Mouse (Mus musculus) WW6 (cell line): ENCODE measurements around the gene Ahdc1.

ENCODE experiments used
- DNase-seq: peaks from one replicate; pipeline ENCODE4 v3.0.0-alpha.2; 2013; ENCODE audit warnings: low read depth, low spot score

Ahdc1 gene

GRCm38 (mm10) chr4:133074894-133075572 is 64.0 kb downstream of the Ahdc1 start:
- DNase-seq, result no peak

- no peak for DNase-seq
These were observed 67.9 kb downstream of the Ahdc1 start for GRCm38 (mm10) chr4:133078947-133079346.

DNA sequence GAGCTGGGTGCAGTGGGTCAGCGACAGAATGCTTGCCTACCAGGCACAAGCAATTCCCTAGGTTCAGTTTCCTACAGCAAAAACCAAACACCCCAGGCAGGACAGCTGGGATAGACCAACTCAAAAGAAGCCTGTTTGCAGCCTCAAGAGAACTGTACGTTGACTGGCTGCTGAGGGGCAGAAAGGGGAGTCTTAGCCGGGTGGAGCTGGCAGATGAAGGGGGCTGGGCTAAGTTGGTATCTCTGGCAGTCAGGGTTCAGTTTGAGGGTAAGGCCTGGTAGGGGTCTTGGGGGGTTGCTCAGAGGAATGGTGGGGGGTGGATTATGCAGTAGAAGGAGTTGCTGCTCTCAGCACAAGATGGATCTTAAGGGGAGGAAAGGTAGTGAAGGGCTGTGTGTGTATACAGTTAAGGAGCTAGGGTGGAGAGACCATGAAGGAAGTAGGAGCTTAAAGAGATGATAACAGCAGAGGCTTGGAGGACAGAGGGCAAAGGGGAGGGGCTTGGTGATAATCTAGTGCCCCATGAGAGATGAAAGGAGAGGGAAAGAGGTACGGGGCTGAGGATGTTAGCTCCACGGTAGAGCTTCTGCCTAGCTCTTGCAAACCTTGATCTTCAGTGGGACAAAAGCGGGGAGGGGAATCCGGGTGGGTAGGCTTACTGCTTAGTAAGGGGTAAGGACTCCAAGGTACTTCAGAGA is 68.5 kb downstream of the Ahdc1 start:
- DNase-seq, result no peak

DNA sequence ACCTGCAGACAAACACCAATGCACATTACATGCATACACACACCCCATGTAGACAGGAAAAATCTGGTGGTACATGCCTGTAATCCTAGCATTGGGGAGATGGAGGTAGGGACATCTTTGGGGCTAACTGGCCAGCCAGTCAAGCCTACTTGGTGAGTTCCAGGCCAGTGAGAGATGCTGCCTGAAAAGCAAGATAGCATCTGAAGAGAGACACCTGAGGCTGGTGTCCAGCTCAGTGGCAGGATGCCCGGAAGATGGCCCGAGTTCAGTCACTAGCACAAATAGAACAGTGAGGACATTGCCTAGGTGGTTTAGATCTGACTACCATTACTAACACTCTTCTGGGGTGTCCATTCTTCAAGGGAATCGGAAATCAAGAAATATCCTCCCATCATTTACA is 69.8 kb downstream of the Ahdc1 start:
- DNase-seq, result no peak

- no peak for DNase-seq
These were observed 71.2 kb downstream of the Ahdc1 start for GRCm38 (mm10) chr4:133082216-133082773.

- DNase-seq, result no peak
These were observed 73.2 kb downstream of the Ahdc1 start for GRCm38 (mm10) chr4:133083991-133084861.

GRCm38 (mm10) chr4:133085011-133085782 is 74.1 kb downstream of the Ahdc1 start:
- DNase-seq, result no peak

DNA sequence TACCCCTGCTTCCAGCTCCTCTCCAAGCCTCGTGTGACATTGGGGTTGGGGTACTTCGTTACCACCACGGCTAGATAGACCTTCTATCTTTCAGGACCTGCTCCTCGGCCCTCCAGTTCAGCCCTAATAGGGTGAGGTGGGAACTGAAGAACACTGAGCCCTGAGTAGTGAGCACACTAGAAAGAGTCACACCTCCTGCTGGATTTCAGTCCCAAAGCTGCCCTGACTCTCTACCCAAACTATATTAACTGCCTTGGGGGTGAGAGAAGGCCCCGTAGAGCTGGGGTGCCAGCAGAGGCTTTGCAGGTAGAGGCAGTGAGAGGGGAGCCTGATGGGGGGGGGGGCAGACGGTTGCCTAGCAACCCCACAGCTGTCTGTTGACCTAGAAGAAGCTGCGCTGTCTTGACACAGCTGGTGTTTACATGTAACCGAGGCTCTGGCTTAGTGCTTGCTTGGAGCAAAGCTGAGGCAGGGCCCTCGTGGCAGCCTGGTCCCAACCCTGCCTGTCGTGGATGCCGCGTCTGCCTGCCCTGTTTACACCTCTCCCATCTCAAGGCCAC is 74.8 kb downstream of the Ahdc1 start:
- DNase-seq, result no peak

- DNase-seq, result no peak
These were observed 76.2 kb downstream of the Ahdc1 start for GRCm38 (mm10) chr4:133087177-133087714.

DNA sequence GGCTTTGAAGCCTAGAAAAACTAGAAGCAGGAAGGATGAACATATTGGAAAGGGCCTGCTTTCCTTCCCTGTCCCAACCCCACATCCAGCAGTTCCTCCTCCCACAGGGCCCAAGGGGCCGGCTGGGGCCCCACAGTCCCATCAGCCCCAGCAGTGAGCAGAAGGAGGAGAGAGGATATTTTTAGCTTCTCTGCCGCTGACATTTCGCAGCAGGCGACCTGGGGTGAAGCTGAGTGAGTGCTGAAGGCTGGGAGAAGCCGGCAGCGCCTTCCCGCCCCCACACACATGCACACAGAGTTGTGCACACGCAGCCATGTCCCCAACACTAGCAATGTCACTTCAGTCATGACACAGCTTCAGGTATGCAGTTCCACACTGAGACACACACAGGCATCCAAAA is 76.8 kb downstream of the Ahdc1 start:
- no peak for DNase-seq

GRCm38 (mm10) chr4:133089319-133089718 is 78.3 kb downstream of the Ahdc1 start:
- DNase-seq, result no peak

DNA sequence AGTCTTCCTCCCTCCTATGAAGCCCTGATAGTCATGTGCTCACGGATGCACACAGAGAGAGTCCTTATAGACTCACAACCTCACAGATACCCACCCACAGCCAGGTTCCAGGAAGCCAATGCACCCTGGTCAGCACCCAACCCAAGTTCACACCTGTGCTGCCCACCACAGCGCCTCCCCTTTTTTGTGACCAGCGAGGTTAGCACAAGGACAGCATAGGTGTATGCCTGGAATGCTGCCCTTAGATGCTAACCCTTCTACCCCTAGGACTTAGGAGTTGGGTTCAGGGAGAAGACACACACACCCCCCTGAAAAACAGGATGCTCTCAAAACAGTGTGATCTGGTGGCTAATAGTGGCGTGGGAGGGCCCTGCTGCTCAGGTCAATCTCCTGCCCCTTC is 78.7 kb downstream of the Ahdc1 start:
- no peak for DNase-seq

- no peak for DNase-seq
These were observed 79.2 kb downstream of the Ahdc1 start for GRCm38 (mm10) chr4:133090276-133090719.

DNA sequence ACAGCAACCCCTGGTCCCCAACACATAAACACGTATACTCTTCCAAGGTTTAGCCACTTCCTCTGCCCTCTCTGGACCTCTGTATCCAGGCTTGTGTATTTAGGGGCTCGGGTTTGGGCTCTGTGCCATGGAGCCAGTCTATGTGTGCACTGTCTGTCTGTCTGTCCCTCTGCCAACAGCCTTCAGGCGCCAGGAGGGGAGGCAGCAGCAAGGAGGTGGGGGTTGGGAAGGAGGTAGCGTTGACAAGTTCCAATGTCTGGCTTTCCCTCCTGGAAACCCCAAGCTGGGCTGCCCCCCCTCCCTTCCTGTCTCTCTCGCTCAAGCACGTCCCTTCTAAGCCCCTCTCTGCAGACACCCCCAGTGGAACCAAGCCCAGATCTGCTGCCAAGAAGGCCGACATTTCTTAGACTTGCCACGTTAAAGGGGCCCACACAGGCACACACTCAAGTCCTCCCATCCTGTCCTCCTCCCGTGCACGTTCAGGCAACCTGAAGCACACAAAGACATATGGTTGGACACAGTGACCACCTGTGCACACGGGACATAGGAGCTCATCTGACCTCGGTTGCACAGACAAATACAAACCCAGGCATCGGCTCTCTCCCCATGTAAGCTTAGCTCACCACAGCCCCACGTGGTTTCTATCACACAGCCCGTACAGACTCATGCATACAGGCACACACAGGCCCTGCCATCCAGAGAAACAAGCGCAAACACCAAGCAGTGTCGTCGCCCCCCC is 79.8 kb downstream of the Ahdc1 start:
- DNase-seq, result no peak

- no peak for DNase-seq
These were observed 80.4 kb downstream of the Ahdc1 start for GRCm38 (mm10) chr4:133091459-133091785.

GRCm38 (mm10) chr4:133092453-133092901 is 81.4 kb downstream of the Ahdc1 start:
- no peak for DNase-seq

GRCm38 (mm10) chr4:133093056-133093455 is 82.0 kb downstream of the Ahdc1 start:
- DNase-seq, result no peak

- DNase-seq, result no peak
These were observed 82.5 kb downstream of the Ahdc1 start for GRCm38 (mm10) chr4:133093481-133094033.

DNA sequence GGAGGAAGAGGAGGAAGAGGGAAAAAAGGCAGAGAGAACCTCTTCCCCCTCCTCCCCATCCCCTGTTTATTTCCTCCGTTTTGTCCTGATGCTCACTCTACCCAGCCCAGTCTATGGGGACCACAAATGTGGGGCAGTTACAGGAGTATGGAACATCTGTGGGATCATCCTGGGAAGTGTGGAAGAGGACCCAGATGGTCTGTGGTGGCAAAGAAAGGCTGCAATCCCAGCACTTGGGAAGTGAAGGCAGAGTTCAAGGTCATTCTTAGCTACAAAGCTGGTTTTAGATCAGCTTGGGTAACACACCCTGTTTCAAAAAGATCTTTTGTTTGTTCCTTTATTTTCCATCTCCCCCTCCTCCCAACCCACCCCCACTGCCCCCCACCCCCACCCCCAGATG is 83.2 kb downstream of the Ahdc1 start:
- no peak for DNase-seq
